Mouse (Mus musculus) large intestine, adult 2 months (tissue): Measurements from ENCODE around the gene Bsg. TPM values are rescaled to one million over a fixed set of nuclear protein-coding genes. Genes with fewer than 3 reads are reported as not detected.

Experiments used
- DNase-seq: peaks from one replicate; pipeline ENCODE4 v3.0.0-alpha.2; 2012; ENCODE audit warnings: low read depth, low spot score
- WGBS: fragments of 180-500 bp; shearing (Covaris S2); methylation state at CpG from one replicate; pipeline ENCODE4 v1.1.7; 2018; 5-methylcytosine and 5-hydroxymethylcytosine counted together
- polyA plus RNA-seq: library from polyadenylated mRNA; depleted of rRNA; stranded (reverse); fragments of >200 nt; gene quantifications from 2 replicates; pipeline ENCODE4 v1.2.3, GENCODE M21; 2012

Bsg gene
- polyA plus RNA-seq, 1 experiment: 808 TPM

DNA sequence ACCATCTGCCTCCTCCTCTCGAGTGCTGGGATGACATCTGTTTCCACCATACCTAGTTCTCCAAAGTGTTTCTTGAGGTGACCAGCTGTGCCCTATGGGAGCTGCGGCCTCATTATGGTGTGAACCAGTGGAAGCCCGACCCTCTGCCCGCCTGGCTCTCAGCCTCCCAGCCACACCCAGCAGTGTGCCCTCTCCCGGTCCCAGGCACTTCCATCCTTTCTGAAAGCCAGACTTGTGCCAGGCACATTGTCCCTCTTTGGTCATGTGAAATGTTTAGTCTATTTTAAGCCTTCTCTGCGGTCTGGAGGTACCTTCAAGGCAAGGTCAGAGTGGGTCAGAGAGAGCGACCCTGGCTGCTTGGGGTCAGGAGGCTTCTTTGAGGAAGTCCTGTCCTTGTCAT is 19.4 kb downstream of the Bsg start:
- DNase-seq: no peak
- WGBS: 66% methylated on average over 7 of the region's 7 CpGs

DNA sequence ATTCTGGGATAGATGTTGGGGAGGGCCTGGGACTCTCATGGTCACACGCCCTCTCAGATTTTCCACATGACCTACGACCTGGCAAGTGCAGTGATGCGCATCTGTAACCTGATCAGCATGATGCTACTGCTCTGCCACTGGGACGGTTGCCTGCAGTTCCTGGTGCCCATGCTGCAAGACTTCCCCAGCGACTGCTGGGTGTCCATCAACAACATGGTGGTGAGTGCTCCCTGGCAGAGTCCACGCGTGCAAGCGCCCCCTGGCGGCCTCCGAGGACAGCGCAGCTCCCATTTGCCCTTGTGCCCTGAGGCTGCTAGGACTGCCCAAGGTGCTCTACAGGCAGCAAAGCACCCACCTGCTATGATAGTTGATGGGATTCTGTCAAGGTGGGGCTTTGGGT is 21.8 kb downstream of the Bsg start:
- WGBS: 32% methylated on average over 11 of the region's 11 CpGs
- no peak for DNase-seq

DNA sequence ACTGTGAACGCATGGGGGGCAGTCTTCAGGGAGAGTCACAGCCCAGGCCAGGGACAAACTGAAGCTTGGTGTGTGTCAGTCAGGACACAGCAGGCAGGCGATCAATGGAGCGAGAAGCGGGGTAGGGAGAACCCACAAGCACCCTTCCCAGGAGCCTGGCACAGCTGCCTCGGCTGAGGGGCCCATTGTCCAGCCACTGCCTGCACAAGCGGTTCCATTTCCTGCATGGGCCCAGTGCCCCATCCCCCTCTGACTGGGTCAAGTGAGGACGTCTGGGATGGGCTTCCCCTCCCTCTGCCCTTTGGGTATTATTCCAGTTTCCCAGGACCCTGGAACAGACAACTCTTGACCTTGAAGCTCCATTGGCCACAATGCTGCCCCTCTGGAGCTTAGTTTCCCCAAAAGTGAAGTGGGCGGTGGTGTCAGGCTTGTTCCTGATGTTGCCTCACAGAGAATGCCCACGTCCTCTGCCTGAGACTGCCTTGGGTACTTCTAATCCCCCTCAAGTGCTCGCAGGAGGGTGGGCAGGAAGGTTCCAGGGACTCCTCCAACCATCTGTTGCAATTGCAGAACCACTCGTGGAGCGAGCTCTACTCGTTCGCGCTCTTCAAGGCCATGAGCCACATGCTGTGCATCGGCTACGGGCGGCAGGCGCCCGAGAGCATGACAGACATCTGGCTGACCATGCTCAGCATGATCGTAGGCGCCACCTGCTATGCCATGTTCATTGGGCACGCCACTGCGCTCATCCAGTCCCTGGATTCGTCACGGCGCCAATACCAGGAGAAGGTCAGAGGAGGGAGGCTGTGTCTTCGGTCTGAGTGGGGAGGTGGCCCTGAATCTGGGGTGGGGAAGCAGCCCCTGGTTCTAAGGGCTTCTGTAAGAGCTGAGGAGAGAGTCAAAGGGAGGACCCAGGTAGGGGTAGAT is 24.3 kb downstream of the Bsg start:
- no peak for DNase-seq
- 73% methylated on average over 28 of the region's 28 CpGs for WGBS

DNA sequence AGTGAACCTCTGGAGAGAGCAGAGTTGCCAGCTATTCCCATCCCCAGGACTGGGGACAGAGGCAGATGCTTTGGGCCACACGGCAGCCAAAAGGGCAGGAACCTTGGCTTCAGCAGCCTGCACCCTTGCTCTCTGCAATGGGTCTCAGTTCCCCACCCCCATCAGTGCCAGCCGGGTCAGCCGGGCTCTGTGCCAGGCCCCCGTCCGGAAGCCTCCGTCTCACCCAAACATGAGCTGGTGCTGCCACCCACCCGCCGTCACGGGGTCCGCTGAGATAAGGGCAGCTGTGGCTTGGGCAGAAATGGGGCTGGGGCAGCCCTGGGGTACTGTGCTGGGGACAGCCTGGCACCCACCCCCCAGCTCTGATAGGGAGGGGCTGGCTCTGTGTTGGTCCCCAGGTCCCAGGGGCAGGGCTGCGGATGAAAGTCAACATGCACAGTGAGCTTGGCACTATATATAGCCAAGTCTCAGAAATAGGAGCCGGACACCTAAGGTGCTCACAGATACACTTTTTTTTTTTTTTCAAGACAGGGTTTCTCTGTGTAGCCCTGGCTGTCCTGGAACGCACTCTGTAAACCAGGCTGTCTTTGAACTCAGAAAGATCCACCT is 25.2 kb downstream of the Bsg start:
- WGBS: 66% methylated on average over 13 of the region's 13 CpGs
- no peak for DNase-seq

DNA sequence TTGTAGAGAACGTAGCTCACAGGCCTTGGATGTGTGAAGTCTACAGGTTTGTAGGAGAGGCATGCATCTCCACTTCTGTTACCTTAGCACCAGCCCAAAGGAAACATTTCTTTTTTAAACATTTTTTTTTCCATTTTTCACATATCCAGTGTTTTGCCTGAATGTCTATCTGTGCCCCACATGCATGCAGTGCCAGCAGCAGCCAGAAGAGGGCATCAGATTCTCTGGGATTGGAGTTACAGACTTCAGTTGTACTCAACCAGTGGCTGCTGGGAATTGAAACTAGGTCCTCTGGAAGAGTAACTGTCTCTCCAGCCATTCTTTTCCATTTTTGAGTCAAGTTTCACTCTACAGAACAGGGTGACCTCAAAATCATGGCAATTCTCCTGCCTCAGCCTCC is 28.2 kb downstream of the Bsg start:
- DNase-seq: no peak
- 95% methylated on average over 1 of the region's 1 CpGs for WGBS

DNA sequence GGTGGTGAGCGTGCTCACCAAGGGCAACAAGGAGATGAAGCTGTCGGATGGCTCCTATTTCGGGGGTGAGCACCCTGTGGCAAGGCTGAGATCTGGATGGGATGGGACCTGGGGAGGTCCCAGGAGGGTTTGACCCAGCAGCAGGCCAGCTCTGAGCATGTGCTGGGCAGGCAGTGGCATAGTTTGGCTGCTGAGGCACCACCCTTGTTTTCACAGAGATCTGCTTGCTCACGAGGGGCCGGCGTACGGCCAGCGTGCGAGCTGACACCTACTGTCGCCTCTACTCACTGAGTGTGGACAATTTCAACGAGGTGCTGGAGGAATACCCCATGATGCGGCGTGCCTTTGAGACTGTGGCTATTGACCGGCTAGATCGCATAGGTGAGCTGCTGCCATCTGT is 29.6 kb downstream of the Bsg start:
- no peak for DNase-seq
- WGBS: 96% methylated on average over 15 of the region's 15 CpGs

DNA sequence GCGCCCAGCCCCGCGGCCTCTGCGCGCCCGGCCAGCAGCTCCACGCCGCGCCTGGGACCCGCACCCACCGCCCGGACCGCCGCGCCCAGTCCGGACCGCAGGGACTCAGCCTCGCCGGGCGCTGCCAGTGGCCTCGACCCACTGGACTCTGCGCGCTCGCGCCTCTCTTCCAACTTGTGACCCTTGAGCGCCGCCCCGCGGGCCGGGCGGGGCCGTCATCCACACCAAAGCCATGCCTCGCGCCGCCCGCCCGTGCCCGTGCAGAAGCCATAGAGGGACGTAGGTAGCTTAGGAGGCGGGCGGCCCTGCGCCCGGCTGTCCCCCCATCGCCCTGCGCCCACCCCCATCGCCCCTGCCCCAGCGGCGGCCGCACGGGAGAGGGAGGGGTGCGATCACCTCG is 31.1 kb downstream of the Bsg start:
- WGBS: 73% methylated on average over 51 of the region's 52 CpGs
- no peak for DNase-seq

DNA sequence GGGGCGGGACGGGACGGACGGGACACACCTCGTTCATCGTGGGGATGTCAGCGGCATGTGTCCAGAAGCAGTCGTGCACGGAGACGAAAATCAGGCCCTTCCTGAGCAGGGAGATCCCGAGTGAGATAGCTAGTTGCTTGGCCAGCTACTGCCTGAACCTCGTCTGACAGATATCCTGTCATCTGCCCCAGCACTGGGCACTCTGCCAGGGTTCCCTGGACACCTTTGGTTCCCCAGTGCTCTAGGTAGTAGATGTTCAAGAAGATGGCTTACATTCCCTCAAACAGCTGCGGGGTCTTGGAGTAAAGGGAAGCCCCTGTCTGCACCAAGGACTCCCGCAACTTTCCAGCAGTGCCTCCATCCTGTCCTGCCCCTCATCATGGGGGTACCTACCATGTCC is 32.4 kb downstream of the Bsg start:
- WGBS: 88% methylated on average over 14 of the region's 14 CpGs
- no peak for DNase-seq

DNA sequence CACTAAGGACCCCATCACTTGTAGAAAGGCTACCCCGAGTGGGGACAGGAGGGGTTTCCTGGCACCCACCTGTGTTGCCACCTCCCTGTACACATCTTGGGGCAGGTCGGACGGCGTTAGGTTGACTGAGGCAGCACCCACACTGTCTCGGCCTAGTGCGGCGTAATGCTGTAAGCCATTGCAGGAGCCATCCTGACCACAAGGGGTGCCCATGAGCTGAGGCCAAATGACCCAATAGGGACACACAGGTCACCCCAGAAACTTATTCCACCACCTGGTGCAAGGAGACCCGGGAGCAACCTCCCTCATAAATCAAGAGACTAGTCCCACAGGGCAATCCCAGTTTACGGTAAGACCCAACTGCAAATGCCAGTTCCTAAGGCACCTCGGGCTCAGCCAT is 34.0 kb downstream of the Bsg start:
- WGBS: 89% methylated on average over 10 of the region's 10 CpGs
- no peak for DNase-seq

DNA sequence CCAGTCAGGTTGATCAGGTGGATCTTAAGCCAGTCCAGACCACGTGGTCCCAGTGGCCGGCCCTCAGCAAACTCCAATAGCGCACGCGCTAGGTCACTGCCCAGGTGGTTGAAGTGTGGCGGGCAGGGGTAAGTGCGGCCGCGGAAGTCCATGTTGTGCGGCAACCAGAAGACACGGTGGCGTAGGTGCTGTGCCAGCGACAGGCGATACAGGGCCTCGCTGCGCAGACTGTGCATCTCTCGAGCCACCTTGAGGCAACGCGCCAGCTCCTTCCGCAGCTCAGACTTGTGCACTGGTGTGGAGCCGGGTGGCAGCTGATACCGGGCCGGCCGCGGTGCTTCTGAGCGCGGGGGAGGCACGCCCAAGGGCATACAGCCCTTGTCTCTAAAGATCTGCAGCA is 34.9 kb downstream of the Bsg start:
- 97% methylated on average over 28 of the region's 28 CpGs for WGBS
- no peak for DNase-seq

DNA sequence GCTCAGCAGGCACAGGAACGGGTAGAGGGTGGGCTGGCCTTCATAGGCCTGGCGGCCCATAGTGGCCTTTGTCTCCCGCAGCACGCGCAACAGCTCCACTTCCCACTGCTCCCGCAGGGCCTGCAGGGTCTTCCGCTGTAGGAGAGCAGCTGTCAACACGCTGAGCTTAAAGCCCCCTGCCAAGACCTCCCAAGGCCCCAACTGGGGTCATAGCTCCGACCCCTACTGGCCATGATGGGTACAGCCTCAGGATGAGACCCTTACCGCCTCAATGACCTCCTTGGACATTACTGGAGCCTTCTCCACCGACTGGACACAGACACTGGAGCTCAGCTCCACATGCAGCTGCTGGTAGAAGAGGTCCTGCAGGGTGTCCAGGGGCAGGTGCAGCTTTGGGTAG is 36.6 kb downstream of the Bsg start:
- WGBS: 88% methylated on average over 11 of the region's 11 CpGs
- no peak for DNase-seq

DNA sequence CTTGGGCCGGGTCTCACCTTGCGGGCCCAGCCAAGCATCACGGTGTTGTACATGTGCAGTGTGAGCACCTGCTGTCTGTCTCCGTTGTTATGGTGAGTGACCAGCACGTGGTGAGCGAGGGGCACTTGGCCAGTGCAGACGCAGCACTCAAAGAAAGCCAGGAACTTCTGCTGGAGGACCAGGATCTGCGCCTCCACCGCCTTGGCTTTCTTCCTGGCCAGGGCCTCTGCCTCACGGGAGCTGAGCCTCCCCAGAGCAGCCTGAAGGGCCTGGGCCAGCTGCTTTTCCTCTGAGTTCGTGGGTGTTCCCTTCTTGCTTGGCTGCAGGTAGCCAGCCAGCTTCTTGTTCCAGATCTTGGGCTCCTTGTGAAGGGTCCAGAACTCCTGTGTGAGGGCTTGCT is 38.9 kb downstream of the Bsg start:
- DNase-seq: no peak
- 90% methylated on average over 11 of the region's 11 CpGs for WGBS

DNA sequence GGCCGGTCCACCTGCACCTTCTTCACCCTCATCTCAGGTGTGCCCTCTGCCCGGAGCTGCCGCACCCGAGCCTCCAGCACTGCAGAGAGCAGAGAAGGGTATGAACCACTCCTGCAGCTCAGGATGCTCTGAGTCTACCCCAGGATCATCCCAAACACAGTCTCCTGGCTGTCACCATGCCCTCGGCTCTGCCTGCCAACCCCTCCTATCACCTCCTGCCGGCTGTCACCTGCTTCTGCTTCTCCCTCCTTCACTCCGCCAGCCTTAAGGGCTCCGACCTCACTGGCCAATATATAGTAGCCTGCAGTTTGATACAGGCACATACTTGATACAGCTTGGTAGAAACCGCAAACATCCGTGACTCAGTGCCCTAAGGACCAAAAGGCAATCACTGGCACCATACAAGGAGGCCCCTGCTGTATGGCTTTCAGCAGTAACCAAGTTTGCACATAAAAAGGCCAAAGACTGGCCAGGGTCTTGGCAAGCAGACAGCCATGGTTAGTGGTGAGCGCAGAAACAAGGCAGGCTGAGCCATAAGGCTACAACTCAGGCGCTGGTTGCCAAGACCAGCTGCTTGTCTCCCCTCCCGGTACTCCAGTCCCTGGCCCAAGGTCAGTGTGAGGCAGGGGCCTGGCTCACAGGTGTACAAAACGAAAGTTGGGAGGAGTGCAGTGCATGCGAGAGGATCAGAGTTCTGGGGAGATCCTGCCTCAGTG is 39.5 kb downstream of the Bsg start:
- WGBS: 94% methylated on average over 15 of the region's 15 CpGs
- no peak for DNase-seq

DNA sequence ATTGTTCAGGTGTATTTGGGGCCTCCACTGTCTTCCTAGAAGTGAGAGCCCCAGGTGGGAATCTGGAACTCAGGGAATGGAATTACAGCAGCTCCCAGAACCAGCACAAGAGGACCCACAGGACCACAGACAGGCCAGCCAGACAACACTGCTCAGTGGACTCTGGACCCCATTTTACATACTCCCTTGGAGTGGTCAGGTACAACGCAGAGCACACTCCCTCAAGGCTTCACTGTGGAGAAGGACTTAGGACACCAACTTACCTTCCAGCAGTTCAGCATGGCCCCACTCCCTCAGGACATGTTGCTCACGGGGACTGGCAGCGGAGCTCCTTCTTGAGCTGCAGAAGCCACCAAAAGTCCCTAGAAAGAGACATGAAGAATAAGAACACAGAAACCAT is 41.1 kb downstream of the Bsg start:
- no peak for DNase-seq
- 74% methylated on average over 3 of the region's 3 CpGs for WGBS

DNA sequence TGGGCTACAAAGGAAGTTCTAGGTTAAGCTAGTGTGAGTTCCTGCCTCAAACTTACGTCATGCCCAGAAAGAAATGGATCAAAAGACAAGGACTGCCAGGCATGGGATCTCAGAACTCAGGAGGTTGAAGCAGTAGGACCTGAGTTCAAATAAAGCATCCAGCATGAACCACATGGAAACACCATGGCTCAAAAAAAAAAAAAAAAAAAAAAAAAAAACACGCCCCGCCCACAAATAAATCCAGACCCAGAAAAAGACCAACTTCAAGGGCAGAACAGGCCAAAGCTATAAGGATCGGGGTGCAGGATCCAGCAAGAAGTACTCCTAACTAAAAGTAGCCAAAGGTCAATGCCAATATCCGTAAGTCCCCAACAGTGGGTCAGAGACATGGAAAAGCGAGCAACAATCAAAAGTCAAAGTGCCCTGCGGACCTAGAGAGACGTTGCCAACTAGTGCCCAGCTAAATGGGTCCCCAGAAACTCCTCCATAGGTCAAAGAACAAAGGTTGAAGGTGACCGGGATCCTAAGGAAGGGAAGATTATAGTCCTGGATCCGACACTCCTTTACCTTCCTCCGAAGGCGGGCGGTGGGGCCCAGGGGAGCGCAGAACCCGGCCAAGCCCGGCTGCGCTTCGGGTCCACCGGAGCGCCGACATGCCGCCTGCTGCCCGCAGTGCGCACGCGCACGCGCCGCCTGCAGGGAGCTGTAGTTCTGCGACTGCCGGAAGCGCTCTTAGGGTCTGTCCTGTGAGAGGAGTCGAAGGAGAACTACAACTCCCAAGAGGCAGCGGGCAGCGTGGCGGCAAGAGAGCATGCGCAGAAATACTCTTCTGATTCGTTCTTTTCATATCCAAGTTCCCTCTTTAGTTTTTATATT is 41.8 kb downstream of the Bsg start, which contains the start of gene Polrmt:
Polrmt (minus strand) TSS at position 684 of the 876 bp plus-strand sequence.
- 2% methylated on average over 38 of the region's 38 CpGs for WGBS
- peak; percentile 92 for DNase-seq

DNA sequence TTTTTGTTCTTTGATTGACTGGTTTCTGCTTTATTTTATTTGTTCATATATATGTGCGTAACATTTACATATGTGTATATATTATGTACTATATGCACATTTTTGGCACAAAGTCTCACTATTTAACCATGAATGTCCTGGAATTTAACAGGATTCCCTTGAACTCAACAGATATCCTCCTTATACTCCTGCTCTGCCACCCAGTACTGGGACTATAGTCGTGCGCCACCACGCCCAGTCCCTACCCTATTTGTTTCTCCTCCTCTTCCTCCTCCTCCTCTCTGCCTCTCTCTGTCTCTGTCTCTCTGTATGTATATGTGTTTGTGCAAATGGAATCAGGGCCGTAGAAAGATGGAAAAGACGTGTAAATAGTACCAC is 42.5 kb downstream of the Bsg start:
- WGBS: 14% methylated on average over 6 of the region's 6 CpGs
- DNase-seq: no peak

DNA sequence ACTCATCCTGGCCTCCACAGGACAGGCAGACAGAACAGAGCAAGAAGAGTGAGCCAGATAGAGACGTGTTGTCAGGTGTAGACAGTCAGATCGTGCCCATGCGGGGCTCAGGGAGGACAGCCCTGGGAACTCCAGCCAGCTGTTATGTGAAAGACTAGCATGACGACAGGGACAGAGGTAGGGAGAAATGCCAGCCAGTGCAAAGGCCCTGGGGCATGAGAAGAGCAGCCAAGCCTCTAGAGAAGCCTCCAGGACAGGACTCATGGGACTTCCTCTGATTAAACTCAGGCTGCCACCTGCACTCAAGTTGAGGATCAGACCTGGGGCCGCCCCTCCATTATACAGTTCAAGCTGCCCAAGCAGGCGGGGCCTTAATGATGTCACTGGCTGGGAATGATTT is 44.2 kb downstream of the Bsg start:
- 77% methylated on average over 6 of the region's 6 CpGs for WGBS
- DNase-seq: no peak

DNA sequence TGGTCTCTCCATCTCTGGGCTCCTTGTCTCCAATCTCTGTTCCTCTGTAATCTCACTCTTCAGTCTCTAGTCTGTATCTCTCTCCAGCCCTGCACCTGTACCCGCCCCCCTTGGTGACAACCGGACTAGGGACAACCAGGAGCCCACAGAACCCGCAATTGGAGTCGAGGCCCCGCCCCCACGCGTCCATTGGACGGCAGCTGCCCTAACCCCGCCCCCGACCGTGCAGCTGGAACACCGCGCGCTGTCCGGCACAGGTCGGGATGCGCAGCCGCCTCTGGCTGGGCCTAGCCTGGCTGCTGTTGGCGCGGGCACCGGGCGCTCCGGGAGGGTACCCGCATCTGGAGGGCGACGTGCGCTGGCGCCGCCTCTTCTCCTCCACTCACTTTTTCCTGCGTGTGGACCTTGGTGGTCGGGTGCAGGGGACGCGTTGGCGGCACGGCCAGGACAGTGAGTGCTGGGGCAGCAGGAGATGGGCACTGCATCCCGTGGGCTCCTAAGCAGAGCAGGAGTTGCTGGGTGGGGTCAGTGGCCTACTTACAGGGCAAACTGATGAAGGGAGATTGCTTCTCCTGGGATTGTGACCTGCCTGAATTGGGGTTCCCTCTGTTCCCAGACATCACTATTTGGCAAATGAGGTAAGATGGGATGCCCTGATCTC is 50.7 kb downstream of the Bsg start, which contains the start of gene Fgf22:
Fgf22 (plus strand) TSS at position 221 of the 661 bp plus-strand sequence.
- WGBS: 3% methylated on average over 36 of the region's 36 CpGs
- no peak for DNase-seq

DNA sequence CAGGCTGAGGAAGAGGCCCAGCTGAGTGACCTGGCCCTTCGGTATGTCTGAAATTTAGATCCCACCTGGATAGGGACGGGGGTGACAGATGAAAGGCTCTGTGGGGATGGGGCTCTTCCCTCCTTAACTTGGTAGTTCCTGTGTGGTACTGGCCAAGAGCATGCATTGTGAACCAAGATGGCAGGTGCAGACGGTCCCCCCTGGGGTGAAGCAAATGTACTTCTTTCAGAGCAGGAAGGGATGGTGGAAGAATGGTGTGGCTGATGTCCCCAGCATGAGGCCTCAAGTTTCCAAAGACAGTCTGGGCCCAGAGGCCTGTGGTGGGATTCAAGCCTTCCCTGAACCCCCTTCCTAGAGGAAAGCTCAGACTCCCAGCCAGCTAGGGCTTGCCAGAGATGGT is 51.6 kb downstream of the Bsg start:
- WGBS: 88% methylated on average over 3 of the region's 3 CpGs
- DNase-seq: no peak
